Mouse (Mus musculus): ENCODE measurements at regions not wholly inside any gene's neighbourhood (a gene's known extent, or its start where the extent isn't known, plus 50 kb on each side); places are given as distances from the start of the nearest gene placed in this dataset.

- TF ChIP-seq CTCF (IDR thresholded peaks at IDR 0.05) = no peak
- no peak for TF ChIP-seq EP300 (IDR thresholded peaks at IDR 0.05)
These were observed 103.6 kb upstream of the Pls3 start for GRCm38 (mm10) chrX:75978562-75978961.
